Mouse (Mus musculus): ENCODE measurements around the gene Gm1043.
A peak's percentile ranks its signal among the peaks of the same experiment; 100 is the strongest.

The Gm1043 gene

DNA sequence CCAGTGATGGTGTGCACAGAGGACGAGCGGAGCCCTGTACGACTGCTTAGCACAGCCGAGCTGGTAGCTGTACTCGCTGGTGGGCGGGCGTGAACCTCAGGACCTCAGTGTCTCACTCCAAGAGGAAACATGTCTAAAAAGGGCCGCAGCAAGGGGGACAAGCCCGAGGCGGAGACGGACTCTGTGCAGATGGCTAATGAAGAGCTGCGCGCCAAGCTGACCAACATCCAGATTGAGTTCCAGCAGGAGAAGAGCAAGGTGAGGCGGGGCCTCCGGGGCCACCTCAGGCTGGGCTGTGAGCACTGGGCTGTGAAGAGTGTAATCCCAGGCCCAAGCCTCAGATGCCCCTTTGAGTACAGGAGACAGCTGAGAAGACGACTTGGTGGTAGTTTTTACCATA lies at the start of gene Gm1043:
TSS of gene Gm1043 (plus strand) at position 130 of the 400 bp plus-strand sequence.
- DNase-seq (ENCODE audit: low read depth, low spot score) = no peak

- DNase-seq (ENCODE audit: low read depth, low spot score) = no peak
These were observed 49.3 kb upstream of the Gm1043 start for GRCm38 (mm10) chr5:37035896-37036295.

DNA sequence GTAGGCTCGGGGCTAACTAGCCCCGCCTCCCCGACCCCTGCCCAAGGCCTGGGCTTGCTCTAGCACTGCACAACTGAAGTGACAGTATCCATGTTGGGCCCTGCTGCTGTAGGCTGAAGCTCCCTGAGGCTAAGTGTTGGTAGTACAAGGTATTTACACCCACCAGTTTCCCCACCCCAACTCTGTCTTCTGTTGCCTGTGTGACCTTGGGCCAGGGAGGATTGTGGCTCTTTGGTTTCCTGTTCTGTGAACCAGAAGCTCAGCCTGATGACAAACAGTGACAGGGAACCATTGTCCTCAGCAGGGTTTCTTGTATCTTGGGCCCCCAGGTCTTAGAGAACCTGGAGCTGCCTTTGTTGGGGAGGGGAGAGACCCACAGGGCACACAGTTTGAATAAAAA lies 48.3 kb upstream of the Gm1043 start:
- DNase-seq (ENCODE audit: low read depth, low spot score) = no peak

- no peak for DNase-seq (ENCODE audit: low read depth, low spot score)
These were observed 45.3 kb upstream of the Gm1043 start for GRCm38 (mm10) chr5:37039908-37040307.

DNA sequence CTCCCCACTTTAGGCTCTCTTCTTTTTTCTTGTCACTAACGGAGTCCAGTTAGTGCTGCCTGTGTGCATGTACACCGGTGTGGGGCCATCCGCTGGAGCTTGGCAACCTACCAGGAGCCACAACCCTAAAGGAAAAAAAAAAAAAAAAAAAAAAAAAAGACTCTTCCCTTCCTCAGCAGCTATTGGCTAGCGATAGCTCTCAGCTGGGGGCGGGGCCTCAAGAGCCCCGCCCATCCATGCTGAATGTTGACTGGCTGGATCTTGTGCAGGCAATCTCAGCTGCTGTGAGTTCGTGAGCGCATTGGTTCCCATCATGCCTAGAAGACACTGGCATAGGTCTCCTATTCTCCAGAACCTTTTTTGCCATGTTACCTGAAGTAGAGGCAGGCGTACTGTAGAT lies 44.5 kb upstream of the Gm1043 start:
- DNase-seq (ENCODE audit: low read depth, low spot score) = no peak

- DNase-seq (ENCODE audit: low read depth, low spot score) = no peak
These were observed 43.5 kb upstream of the Gm1043 start for GRCm38 (mm10) chr5:37041651-37042050.

DNA sequence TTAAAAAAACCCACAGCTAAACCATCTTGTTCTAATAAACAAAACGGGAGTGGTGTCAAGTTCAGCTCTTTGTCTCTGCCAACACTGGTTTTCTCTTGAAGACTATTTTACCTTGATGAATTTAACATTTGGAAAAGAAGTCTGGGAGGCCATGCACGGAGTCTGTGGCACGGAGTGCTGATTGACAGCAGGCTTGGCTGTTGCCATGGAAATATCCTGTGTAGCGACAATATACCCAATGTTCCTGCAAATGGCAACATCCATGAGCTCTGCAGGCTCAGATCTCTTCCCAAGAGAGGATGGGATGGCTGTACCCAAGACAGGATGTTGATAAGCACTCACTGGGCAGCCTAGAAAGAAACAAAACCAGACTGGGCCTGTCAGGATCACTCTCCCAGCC lies 42.2 kb upstream of the Gm1043 start:
- DNase-seq (ENCODE audit: low read depth, low spot score) = no peak

DNA sequence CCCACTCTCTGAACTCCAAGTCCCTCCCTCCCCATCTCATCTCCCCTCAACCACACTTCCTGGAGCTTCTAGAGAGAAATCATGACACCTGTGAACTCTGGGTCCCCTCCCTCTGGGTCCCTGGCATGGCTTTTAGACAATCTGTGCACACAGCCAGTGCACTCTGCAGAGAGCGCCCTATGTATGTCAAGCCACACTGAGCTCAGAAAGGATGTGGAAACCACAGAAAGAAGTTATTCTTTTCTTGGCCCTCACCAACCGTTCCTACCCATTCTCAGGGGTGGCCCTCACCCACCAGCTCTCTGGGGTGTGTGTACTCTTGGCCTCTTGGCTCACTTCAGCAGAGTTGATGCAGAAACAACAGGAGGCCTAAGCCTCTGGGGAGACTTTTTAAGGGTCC lies 40.4 kb upstream of the Gm1043 start:
- no peak for DNase-seq (ENCODE audit: low read depth, low spot score)

DNA sequence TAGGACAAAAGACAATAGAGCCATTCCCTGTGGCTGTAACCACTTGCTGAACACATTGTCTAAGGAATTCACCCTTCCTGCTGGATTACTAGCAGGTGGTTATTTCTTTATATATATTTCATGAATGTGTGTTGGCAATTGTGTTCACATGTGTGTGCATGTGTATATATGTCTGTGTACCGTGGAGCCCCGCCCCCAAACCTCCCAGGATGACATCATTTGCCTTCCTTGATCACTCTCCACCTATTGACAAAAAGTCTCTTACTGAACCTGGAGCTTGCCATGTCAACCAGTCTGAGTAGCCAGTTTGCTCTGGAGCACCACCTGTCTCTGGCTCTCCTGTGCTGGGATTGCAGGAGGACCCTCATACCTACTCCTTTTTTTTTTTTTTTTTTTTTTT lies 39.6 kb upstream of the Gm1043 start:
- no peak for DNase-seq (ENCODE audit: low read depth, low spot score)

DNA sequence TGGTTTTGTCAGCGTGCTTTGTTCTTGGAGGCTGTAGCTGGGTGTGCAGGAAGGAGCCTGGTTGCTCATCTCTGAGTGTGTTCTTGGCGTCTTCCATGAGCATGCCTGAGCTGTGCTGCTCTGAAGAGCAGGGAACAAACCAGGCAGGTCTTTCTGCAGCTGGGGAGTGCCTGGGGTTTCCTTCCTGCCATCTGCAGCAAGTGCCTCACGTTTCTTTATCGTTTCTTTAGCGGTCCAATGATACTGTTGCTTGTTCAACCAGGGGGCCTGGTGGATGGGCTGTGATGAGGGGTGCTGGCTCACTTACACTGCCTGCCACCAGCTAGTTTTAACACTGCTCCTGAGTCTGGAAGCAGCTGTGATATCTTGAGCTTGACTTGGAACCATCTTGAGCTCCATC lies 38.4 kb upstream of the Gm1043 start:
- no peak for DNase-seq (ENCODE audit: low read depth, low spot score)

DNA sequence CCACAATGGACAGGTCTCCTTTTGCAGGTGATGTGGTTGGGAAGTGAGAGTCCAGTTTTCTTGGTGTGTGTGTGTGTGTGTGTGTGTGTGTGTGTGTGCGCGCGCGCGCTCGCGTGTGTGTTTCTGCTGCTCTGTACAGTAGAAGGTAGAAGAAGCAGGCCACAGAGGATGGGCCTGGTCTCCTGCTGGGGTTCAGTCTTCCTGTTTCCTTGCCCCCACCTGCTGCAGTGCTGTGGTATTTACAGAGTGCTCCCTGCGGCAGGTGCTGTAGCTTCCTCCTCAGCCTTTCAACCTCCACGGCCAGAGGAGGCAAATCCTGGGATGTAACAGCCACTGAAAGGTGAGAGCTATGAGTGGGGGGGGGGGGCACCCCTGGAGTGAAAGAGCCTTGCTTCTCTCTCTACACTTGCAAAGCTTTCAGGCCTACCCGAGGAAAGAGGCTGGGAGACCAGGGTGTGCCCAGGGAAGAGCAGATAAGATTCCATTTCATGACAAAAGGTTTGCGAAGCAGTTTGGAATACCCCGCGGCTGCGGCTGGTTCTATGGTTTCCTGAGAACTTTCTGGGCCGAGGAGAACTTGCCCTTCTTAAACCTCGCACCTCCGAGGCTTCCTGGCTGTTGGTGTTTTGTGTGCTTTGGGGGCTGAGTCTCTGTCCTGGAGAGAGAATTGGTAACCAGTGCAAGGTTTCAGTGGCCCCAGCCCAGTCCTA lies 37.8 kb upstream of the Gm1043 start:
- no peak for DNase-seq (ENCODE audit: low read depth, low spot score)

- peak; percentile 11 for DNase-seq (ENCODE audit: low read depth, low spot score)
These were observed 37.2 kb upstream of the Gm1043 start for GRCm38 (mm10) chr5:37047992-37048391.

- DNase-seq (ENCODE audit: low read depth, low spot score) = no peak
These were observed 36.1 kb upstream of the Gm1043 start for GRCm38 (mm10) chr5:37049111-37049510.

GRCm38 (mm10) chr5:37050521-37051373 lies 34.4 kb upstream of the Gm1043 start:
- peak; percentile 11 for DNase-seq (ENCODE audit: low read depth, low spot score)

GRCm38 (mm10) chr5:37051374-37052100 lies 33.6 kb upstream of the Gm1043 start:
- no peak for DNase-seq (ENCODE audit: low read depth, low spot score)

- no peak for DNase-seq (ENCODE audit: low read depth, low spot score)
These were observed 32.3 kb upstream of the Gm1043 start for GRCm38 (mm10) chr5:37052846-37053245.

- no peak for DNase-seq (ENCODE audit: low read depth, low spot score)
These were observed 29.4 kb upstream of the Gm1043 start for GRCm38 (mm10) chr5:37055789-37056188.

DNA sequence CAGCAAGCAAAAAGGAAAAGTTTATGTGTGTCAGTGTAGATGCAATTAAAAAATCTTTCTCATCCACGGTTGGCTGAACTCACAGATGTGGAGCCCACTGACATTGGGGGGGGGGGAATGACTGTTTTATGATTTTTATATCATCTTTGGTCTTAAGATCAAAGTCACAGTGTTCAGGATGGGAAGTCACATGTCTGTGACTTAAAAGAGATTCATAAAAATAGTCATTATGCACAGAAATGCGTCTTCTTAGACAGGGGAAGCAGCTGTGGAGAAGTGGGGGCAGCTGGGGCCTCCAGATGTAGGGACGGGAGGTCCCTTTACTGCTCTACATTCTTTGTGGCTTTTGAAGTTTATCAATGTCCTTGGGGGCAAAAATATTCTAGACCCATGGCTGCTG lies 28.7 kb upstream of the Gm1043 start:
- no peak for DNase-seq (ENCODE audit: low read depth, low spot score)

DNA sequence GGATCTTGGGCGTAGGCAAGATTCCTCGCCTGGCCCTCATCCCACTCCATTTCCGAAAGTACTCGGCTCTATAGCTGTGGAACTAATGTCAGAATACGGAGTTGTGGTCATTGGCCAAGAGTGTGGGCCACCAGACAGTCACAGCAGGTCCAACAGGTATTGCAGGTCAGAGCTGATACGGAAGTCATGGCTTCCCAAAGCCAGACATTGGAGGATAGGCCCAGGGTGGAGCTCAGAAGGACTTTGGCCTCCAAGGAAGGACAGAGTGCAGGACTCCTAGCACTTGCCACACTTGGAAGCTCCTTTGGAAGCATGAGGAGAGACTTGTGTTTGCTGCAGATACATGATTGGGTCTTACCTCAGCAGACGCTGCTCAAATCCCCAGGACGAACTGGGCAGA lies 23.6 kb upstream of the Gm1043 start:
- no peak for DNase-seq (ENCODE audit: low read depth, low spot score)

DNA sequence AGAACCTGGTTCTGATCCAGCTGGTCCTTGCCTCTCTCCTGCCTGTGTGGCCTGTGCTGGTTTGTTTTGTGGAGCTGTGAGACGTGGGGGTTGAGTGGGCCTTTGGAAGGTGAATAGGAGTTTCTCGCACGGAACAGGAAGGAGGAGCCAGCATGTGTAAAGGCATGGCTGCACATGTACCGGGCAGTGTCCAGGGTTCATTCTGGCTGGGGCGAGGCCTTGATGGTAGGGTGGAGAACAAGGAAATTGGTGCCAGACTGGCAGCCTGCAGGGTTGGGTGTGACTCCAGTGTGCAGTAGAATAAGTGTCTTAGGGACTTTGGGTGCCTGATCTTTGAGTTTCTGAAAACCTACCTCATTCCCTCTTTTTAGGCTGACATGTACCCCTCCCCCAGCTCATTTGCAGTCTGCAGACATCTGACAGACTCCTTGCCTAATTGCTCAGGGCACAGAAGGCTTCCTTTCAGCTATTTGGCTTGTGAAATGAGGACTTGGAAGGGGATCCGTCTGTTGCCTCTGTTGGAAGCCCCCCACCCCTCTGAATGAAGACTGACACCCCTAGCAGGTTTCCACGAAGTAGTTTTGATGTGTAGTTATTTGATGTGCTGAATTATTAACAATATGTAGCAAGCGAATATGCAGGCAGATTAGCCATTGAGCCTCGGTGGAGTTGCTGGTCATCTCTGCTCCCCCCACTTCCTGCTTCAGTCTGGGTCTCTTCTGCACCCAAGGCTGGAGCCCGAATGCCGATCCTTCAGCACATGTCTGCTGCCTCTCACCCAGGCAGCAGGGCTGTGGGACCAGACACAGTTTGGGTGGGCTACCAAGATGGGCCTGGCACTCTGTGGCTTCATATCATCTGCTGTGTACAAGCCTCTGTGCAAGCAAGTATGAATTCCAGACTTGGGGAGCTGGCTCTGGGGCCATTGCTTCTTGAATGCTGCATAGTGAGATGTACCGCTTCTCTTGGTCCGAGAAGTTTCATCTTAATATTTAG lies 20.4 kb upstream of the Gm1043 start:
- DNase-seq (ENCODE audit: low read depth, low spot score) = no peak
